Mouse (Mus musculus): Measurements from ENCODE around the gene Cend1. TPM values are rescaled to one million over a fixed set of nuclear protein-coding genes. Genes with fewer than 3 reads are reported as not detected.
"Not testable (repeated sequence)": the region's sequence is repeated elsewhere in the genome, so short reads cannot be mapped to it uniquely, and the experiment has no call there.

The Cend1 gene
- polyA plus RNA-seq, 1 experiment = 204 TPM

DNA sequence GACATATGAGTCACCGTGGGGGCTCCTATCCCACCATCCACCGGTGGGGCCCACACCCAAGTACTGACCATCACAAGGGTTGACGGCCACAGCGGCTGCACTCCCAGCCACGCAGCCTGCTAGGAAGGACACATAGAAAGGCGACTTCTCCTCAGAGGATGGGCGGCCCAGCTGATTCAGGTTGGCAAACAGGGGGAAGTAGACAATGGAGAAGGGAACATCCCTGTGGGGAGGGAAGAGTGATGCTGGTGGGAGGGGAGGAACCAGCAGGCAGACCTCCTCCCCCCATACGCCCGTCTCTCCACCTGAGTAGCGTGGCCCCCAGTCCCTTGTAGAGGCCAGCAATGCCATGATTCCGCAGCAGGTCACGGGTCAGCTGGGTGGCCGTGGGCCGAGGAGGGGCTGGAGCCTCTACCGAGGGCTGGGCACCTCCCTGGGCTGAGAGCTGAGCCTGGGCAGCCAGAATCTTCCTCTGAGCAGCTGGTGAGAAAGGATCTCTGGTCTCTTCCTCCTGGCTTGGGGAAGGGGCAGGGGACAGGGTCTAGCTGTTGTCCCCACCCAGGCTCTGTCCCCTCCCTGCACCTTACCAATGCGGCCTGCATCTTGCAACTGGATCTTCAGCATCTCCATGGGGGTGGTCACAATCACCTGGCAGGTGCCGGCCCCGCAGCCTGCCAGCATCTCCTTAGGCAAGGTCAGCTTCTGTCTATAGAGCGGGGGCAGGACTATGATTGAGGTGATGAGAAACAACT lies 2.3 kb upstream of the Cend1 start:
- no peak for DNase-seq (ENCODE audit: extremely low spot score in 1 of 2, low spot score in 1 of 2)

DNA sequence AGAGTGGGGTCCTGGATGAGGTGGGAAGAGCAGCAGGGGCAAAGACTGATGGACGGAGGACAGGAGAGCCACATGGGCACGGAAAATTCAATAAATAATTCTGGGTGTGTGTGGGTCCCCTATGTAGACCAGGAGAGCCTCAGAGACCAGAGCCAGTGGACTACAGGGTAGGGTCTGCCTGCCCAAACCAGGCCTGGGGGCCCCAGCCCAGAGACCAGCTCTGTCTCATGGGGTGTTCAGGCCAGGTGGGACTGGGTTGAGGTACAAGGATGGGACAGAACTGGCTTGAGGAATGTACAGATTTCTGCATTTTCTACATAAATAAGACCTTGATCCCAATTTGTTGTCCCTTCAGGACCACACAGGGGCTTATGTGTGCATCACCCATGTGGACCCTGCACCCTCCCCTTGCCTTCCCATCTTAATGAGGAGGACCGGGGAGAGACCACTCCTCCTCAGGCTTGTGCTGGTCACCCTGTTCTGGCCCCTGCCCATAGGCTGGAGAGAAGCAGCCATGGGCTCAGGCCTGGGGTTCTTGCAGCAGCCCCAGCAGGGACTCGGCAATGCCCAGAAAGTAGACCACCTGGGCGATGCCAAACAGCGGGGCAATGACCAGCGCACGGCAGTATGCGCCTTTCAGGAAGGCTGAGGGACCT lies 1.4 kb upstream of the Cend1 start:
- DNase-seq (ENCODE audit: extremely low spot score in 1 of 2, low spot score in 1 of 2) = no peak

DNA sequence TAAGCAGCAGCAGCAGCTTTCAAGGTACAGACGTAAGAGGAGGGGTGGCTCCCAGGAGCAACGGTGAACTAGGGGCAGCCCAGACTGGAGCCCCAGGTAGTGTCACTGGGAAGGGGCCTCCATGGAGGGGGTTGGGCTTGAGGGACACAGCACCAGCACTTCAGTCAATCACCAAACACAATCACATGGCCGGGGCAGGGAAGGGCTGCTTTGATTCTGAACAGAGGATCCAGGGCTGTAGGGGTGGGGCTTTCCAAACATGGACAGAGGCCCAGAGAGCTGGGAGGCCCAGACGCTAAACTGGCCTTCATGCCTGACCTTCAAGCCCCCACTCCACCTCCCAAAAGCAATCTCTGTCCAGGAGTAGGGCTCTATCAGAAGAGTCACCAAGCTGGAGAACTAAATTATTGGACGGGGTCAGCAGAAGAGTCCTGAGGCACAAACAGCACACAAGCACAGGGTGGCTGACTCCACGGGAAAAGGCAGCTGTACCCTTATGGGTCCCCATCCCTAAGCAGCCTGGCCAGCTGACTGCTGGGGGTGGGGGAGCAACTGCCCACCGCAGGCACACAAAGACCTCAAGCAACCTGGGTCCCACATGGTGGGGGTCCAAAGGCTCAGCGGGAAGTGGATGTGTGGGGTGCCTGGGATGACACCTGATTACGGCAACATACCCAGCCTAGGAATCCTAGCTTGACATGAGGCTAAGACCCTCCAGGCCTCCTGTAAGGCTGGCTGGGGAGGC lies 721 bp upstream of the Cend1 start:
- DNase-seq (ENCODE audit: extremely low spot score in 1 of 2, low spot score in 1 of 2) = no peak

DNA sequence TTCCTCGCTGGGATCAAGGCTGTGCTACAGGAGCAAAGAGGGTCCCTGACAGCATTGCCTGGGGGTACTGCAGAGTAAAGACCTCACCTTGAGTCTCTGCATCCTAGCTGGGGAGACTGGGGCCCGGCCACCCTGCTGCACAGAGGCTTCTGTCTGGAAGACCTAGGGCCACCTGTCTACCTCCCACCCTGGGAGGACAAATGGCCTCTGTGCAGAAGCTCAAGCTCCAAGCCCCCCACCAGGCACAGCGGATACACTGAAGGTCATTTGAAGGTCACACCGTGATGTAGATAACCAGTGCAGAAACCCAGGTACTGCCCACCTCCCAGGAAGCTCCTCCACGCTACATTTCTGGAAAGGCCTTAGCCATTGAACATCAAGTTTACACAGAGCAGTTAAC lies 590 bp downstream of the Cend1 start:
- no peak for DNase-seq (ENCODE audit: extremely low spot score in 1 of 2, low spot score in 1 of 2)

DNA sequence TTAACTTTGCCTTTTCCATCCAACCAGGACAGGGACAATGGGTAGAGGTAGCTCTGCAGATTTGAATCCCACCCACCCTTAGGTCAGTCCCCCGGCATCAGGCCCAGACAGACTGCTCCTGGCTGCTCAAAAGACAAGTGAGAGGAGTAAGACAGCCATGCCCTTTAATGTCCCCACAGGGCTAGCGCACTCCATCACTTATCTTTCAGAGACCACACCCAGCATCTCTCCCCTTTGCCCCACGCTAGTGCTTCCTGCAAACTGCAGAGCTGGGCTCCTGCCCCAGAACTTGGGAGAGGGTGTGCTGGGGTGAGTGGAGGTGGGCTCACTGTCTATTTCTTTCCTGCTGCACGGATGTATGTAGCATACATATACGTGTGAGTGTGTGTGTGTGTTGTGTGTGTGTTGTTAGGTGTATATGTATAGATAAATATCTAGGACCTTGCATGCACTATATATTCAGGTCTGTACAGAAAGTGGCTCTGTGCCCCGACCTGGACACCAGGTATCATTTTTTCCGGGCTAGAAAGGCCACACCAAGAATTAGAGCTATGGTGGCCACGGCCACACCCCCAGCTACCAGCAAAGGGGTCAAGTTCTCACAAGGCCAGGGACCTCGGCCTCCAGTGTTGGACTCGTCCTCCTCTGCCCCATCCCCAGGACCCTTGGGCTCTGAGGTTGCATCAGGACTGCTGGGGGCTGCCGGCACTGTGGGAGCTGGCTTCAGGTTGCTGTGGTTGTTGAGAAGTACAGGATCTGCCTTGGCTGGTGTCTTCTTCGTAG lies 2.2 kb downstream of the Cend1 start:
- DNase-seq (ENCODE audit: extremely low spot score in 1 of 2, low spot score in 1 of 2) = no peak

DNA sequence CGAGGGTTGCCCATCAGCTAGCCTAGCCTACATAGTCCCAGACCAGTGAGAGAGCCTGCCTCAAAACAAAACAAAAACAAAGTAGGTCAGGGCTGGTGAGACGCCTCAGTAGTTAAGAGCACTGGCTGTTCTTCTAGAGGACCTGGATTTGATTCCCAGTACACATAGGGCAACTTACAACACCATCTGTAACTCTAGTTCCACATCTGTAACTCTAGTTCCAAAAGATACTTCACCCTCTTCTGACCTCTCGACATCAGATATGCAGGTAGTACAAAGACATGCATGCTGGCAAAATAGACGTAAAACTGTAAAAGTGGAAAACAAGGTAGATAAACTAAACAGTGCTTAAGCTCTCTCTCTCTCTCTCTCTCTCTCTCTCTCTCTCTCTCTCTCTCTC lies 5.5 kb downstream of the Cend1 start:
- no peak for DNase-seq (ENCODE audit: extremely low spot score in 1 of 2, low spot score in 1 of 2)

DNA sequence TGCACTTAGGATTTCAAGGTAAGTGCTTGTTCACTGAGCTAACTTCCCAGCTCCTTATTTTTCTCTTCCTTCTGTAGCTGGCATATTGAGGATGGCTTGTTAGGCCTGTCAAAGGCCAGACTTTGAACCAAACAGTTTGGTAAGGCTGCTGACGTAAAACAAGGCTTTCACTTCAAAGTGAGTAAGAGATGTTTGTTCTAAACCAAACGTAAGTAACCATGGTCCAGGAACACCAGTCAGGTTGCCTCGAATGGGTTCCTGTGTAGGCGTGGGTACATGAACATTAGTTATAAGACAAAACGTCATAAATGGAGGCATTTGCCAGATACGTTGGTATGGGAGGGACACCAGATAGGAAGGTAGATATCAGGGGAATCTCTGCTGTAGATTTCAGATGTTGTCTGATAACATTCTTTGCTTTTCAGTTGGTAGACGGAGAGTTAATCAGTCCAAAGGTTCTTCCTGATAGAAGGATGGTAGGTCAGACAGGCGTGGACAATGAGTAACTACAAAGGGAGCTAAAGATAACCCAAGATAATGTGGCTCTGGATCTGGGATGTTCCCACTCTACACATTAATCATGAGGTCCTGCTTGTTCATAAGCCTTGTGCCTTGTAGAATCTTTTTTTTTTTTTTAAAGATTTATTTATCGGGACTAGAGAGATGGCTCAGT lies 9.1 kb downstream of the Cend1 start:
- no peak for DNase-seq (ENCODE audit: extremely low spot score in 1 of 2, low spot score in 1 of 2)

DNA sequence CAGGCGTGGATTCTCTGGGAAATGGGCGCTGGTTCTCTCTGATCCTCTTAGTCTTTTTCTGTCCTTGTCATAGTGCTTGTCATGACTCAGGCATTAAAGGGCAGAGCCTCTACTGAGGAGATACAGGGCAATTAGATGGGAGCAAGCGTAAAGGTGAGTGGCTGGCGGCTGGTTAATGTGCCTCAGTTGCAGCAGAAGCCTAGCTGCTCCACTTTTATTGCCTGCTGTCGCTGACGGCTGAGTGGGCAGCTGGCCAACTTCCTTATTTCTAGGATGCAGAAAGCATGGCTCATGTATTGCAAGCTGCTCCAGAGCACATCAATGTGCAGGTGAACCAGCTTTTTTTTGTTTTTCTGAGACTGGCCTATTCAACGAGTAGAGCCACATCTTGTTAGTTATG lies 10.3 kb downstream of the Cend1 start:
- peak in 1 of 2 experiments; percentile 62 for DNase-seq (ENCODE audit: extremely low spot score in 1 of 2, low spot score in 1 of 2)

DNA sequence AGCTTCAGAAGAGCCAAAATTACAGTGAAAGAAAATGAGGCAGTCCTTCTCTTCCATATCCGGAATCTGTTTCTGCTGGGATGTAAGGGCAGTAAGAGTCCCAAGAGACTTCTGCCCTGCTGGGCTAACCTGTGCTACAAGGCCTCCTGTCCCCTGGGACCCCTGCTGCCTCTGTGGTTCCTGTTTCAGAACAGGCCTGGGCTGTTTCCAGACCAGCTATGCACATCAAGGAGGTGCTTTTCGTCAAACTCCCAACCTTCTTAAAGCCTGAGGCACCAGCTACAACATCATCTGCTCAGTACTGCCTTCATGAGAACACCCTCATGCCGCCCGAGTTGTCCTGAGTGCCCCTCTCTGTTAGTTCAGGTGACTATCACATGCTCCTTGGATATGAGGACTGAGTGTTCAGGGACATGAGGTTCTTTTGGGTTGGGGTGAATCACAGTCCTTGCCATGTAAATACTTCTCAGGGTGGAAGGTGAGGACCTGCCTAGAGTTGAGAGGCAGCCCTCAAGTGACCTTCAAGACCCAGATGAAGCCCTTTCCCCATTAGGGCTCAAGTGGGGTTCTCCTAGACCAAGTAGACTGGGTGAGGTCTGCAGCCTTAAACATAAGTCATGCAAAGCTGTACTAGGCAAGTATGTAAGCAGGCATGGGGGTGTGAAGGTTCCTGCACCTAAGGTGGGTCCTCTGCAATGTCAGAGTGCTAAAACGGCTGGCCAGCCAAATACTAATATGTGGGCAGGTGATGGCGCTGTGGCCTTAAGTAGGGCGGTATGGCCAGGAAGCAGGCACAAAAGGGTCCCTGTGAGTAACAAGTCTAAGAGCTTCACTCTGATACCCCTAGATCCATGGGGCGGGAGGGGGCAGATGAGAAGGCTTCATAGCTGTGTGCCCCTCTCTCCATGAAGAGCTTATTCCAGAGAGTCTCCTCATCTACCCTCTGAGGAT lies 11.3 kb downstream of the Cend1 start:
- DNase-seq (ENCODE audit: extremely low spot score in 1 of 2, low spot score in 1 of 2) = no peak

DNA sequence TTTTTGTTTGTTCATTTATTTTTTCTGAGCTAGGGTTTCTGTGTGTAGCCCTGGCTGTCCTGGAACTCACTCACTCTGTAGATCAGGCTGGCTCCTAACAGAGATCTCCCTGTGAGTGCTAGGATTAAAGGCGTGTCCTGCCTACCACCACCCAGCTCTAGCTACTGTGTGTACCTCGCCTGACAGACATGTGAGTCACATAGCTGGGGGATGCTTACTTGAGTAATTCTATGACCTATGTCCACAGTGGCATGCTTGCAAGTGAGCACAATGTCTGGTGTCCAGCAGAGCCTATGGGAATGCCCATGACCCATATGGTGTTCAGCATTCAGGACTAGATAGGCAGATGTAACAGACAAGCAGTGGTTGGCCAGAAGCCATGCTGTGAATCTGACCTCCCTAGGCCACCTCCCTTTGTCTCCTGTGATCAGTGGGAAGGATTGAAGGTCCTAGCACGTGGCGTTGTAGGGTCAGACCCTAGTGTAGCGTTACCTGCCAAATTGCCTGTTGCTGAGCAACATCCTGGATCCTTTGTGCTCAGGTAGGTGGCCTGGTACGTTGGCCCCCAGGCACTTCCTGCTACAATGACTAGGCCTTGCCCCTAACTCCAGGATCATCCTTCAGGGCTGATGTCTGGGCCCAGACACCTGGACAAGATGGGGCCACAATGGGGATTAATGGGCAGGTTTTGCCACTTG lies 13.0 kb downstream of the Cend1 start:
- no peak for DNase-seq (ENCODE audit: extremely low spot score in 1 of 2, low spot score in 1 of 2)

DNA sequence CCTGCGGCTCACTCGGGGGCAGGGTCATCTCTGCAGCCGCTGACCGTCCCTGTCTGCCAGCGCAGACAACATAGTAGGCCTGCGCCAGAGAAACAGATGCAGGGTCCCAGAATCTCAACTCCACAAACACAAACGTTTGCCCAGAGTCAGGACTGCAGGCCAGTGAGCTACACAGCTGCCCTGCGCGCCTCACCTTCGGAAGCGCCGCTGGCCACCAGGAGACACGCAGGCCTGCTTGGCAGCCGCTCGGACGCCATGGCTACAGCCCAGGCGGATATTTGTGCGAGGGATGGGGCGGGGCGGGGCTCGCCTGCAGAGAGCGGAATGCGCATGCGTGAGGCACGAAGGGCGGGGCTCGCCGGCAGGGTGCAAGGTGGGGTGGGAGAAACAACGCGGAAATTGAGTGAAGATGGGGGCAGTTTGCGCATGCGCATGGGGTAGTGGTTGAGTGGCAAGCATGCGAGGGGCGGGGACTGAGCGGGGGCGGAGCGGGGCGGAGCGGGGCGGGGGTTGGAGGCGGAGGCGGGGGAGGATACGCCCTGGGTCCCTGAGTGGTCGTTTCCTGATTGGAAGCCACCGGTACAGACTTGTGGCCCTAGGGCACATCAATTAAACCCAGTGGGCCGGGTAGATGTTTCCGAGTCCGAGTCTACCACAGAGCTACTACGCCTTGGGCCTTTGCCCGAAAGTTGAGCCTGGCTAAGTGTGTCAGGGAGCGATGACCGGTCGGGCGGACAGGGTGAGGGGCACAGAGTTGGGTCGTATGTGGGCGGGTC lies 15.3 kb downstream of the Cend1 start, which contains the start of gene Gatd1:
Gene Gatd1 (minus strand): TSS at position 328 of the 776 bp plus-strand sequence.
- DNase-seq (ENCODE audit: extremely low spot score in 1 of 2, low spot score in 1 of 2) = peak; percentile 96 to 99

DNA sequence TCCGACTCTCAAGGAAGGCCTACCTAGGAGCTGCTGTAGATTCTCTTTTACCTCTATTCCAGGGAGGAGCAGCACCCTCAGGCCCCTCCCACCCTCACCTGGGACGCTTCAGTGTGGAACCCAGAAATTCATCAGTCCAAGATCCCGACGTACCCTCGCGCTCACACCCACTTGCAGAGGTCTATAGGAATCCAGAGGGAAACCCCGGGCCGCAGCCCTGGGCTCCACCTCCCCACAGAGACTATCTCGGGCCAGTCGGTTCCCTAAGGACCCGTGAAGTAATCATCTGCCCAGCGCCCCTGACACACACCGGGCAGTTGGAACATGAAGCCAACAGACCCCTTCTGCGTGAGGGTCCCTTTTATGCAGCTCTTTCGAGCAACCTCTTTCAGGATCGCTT lies 16.0 kb downstream of the Cend1 start:
- DNase-seq (ENCODE audit: extremely low spot score in 1 of 2, low spot score in 1 of 2) = no peak

DNA sequence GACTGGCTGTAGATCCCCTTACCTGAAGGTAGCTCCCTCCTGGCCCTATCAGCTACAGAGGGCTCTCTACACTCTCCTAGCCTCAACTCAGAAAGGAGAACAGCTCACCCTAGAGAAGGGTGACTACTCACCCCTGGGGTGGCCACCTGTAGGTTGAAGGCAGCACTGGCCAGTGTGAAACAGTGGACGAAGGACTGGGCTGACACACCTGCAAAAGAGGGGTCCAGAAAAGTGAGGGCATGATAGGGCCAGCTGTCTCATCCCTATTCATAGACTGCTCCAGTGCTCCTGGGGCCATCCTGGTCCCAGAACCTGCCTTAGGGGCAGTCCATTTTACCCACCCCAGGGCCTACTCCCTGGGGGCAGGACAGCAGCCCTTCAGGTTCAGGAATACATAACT lies 17.6 kb downstream of the Cend1 start:
- DNase-seq (ENCODE audit: extremely low spot score in 1 of 2, low spot score in 1 of 2) = no peak

DNA sequence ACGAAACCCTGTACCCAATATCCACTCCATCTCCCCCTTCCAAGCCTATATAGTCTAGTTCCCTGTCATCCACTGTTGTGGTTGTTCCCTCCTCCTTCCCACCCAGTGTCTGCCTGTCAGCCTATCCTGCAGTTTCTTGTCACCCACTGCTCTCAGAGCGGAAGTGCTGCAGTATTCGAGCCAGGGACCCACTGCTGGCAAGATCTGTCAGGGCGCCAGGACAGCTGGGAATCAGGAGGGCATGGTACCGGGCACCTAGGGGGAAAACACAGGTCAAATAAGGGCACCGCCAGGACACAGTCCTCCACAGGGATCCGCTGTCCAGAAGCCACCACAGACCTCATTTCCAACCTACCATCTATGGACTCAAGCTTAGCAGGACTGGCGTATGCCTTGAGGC lies 18.7 kb downstream of the Cend1 start:
- DNase-seq (ENCODE audit: extremely low spot score in 1 of 2, low spot score in 1 of 2) = no peak

DNA sequence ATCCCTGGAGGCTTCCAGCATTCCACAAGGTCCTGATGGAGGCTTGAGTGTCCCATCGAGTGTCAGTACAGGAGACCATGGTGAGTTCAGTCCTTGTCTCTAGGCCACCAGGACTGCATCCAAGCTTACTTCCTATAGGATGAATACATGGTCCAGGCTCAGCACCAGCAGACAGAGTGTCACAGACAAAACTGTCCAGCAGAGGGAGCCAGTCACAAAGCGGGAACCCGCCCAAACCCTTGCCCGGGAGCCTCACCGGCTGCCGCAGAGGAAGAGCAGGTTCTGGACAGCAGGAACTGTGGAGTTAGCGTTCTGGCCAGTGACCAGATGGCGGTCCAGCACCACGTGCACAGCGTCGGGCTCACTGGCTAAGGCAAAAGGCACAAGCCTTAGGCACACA lies 20.5 kb downstream of the Cend1 start:
- peak; percentile 66 to 95 for DNase-seq (ENCODE audit: extremely low spot score in 1 of 2, low spot score in 1 of 2)

DNA sequence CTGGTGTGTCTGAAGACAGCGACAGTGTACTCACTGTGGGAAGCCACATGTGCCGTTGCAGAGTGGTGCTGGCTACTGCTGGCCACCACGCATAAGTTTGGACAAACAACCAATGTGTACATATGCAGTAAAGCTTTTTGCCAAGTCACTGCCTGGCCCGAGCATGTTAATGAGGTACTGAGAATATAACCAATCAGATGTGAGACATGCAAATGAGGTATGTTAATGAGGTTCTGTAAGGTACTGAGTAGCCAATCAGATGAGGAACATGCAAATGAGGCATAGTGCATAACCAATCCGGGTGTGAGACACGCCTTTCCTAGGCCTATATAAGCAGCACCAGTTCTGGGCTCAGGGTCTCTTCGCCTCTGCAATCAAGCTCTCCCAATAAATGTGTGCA lies 21.6 kb downstream of the Cend1 start:
- DNase-seq (ENCODE audit: extremely low spot score in 1 of 2, low spot score in 1 of 2) = not testable (repeated sequence)

DNA sequence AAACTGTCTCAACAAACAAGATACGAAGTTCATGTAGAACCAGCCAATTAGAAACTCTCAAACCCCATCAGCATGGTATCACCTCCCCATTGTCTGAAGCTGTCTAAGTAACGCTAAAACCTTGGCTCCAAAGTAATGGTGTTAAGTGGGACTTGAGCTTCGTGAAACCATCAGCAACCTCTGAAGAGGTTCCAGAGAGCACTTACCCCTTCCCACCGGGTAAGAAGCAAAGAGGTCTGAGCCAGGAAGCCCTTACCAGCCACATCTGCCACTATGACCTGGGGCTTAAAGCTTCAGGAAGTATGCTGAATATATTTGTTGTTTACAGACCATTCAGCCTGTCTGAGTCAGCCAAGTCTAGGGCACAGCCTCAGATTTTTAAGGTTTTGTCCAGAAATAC lies 23.8 kb downstream of the Cend1 start:
- no peak for DNase-seq (ENCODE audit: extremely low spot score in 1 of 2, low spot score in 1 of 2)

DNA sequence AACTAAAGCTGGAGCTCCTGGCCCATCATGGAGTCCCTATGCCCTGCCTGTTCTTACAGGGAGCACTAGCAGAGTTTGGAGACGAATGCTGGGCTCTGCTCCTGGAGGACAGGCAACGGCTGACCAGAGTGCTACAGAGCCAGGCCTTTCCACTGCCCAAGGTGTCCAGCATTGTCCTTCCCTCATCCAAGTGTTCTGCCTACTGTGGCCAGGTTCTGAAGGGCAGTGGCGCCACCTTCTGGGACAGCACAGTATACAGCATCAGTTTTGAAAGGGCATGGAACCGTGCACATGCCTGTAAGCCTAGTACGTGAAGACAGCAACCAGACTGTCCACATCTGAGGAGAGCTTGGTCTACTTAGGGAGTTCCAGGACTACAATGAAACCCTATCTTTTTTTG lies 26.0 kb downstream of the Cend1 start:
- peak in 1 of 2 experiments; percentile 53 for DNase-seq (ENCODE audit: extremely low spot score in 1 of 2, low spot score in 1 of 2)

All from frontal cortex, adult 2 months (tissue).